Comparison of ENCODE assay signal across 16 mouse cellular contexts in genomic region chr16:37940291-37940690, GRCm38 (mm10). TPM values are rescaled to one million over a fixed set of nuclear protein-coding genes. Genes with fewer than 3 reads are reported as not detected.
DNase-seq lines count a peak whose midpoint lies in the region; ATAC-seq and TF ChIP-seq lines count a peak whose summit lies in the region.
"Had no signal": no experiment of that assay in that cellular context is flagged by ENCODE, and none has a peak within 500 bp of the region (broad histone marks: within the 10 kb centered on the region; RNA-seq: fewer than 3 reads in every experiment).

No protein-coding gene starts in this region.

- H3K9ac ChIP-seq in kidney, embryonic 14.5 days (ENCODE audit: low read depth, low read length): no peak overlapping the region
- no peak overlapping the region for H3K9ac ChIP-seq in limb, embryonic 14.5 days (ENCODE audit: low read depth, low read length, severe bottlenecking)
- H3K9ac ChIP-seq in heart, embryonic 11.5 days (ENCODE audit: low read depth, low read length): no peak overlapping the region
- H3K9ac ChIP-seq: liver, embryonic 13.5 days; neural tube, embryonic 15.5 days had no signal

- H3K36me3 ChIP-seq in kidney, embryonic 14.5 days (ENCODE audit: control insufficient read depth, insufficient read depth, low read length): no peaks in the 10 kb centered on the region
- H3K36me3 ChIP-seq in limb, embryonic 14.5 days (ENCODE audit: control insufficient read depth, insufficient read depth, low read length): no peaks in the 10 kb centered on the region
- H3K36me3 ChIP-seq in heart, embryonic 11.5 days (ENCODE audit: control insufficient read depth, insufficient read depth, low read length): no peaks in the 10 kb centered on the region
- H3K36me3 ChIP-seq: heart, embryonic 10.5 days; liver, embryonic 13.5 days; neural tube, embryonic 15.5 days had no signal

- H3K27ac ChIP-seq in kidney, embryonic 14.5 days (ENCODE audit: low read depth, low read length): no peak overlapping the region
- no peak overlapping the region for H3K27ac ChIP-seq in limb, embryonic 14.5 days (replicated peaks; ENCODE audit: low read depth, low read length)
- H3K27ac ChIP-seq in heart, embryonic 11.5 days (ENCODE audit: low read depth, low read length): no peak overlapping the region
- H3K27ac ChIP-seq: heart, embryonic 10.5 days; liver, embryonic 13.5 days; neural tube, embryonic 15.5 days had no signal

- no peak overlapping the region for H3K4me2 ChIP-seq in kidney, embryonic 14.5 days (replicated peaks; ENCODE audit: low read depth, low read length)
- no peak overlapping the region for H3K4me2 ChIP-seq in limb, embryonic 14.5 days (replicated peaks; ENCODE audit: low read depth, low read length, severe bottlenecking)
- no peak overlapping the region for H3K4me2 ChIP-seq in heart, embryonic 11.5 days
- H3K4me2 ChIP-seq: liver, embryonic 13.5 days; neural tube, embryonic 15.5 days had no signal

- no peak for TF ChIP-seq POLR2A in limb, embryonic 14.5 days (IDR thresholded peaks at IDR 0.05; ENCODE audit: borderline replicate concordance, extremely low read depth, insufficient read depth, insufficient read length)

- no peak for DNase-seq in kidney, postnatal 36 days
- DNase-seq in urinary bladder, adult 18-20 months (ENCODE audit: low spot score in 2 of 2): peak; percentile 42 to 66
- no peak for DNase-seq in urinary bladder, postnatal 10 days (ENCODE audit: low spot score)
- no peak for DNase-seq in limb, embryonic 14.5 days (ENCODE audit: low spot score)
- DNase-seq in urinary bladder, postnatal 36 days (ENCODE audit: low spot score in 2 of 2): peak; percentile 48 to 54
- DNase-seq: cerebellum, adult 2 months; gastrocnemius, postnatal 25 days; heart, postnatal 4 days; liver, embryonic 13.5 days had no signal

- H3K27me3 ChIP-seq in kidney, embryonic 14.5 days (ENCODE audit: control insufficient read depth, insufficient read depth, low read length): no peaks in the 10 kb centered on the region
- no peaks in the 10 kb centered on the region for H3K27me3 ChIP-seq in limb, embryonic 14.5 days (ENCODE audit: control insufficient read depth, insufficient read depth, low read length)
- H3K27me3 ChIP-seq in heart, embryonic 11.5 days (ENCODE audit: control insufficient read depth, insufficient read depth, low read length): no peaks in the 10 kb centered on the region
- H3K27me3 ChIP-seq: liver, embryonic 13.5 days; neural tube, embryonic 15.5 days had no signal

- ATAC-seq in kidney, embryonic 14.5 days (ENCODE audit: low FRiP score, low TSS enrichment): 0 out of 2 replicates have a peak, but pooled peaks have one; percentile 30
- peak; percentile 42; the same call in 1 of the 2 replicates for ATAC-seq in limb, embryonic 14.5 days (ENCODE audit: low FRiP score, low read depth)
- no peak for ATAC-seq in heart, embryonic 11.5 days (replicated peaks; ENCODE audit: insufficient number of reproducible peaks, low FRiP score, low TSS enrichment)
- no peak for ATAC-seq in cerebellum, adult (ENCODE audit: insufficient number of reproducible peaks, low FRiP score, low TSS enrichment)
- ATAC-seq: forebrain, embryonic 16.5 days had no signal

- no peak overlapping the region for H3K4me3 ChIP-seq in kidney, embryonic 14.5 days (ENCODE audit: low read length)
- no peak overlapping the region for H3K4me3 ChIP-seq in limb, embryonic 14.5 days (replicated peaks; ENCODE audit: low read length)
- no peak overlapping the region for H3K4me3 ChIP-seq in heart, embryonic 11.5 days (ENCODE audit: low read depth, low read length)
- H3K4me3 ChIP-seq: erythroblast, embryonic 14.5 days; heart, embryonic 10.5 days; liver, embryonic 13.5 days; neural tube, embryonic 15.5 days had no signal

- 0 out of 2 replicates have a peak, but pooled peaks cover 4% of the 10 kb centered on the region for H3K4me1 ChIP-seq in kidney, embryonic 14.5 days (ENCODE audit: control insufficient read depth, insufficient read depth, low read length)
- H3K4me1 ChIP-seq in limb, embryonic 14.5 days (ENCODE audit: control insufficient read depth, insufficient read depth, low read length): peaks cover 4% of the 10 kb centered on the region
- no peaks in the 10 kb centered on the region for H3K4me1 ChIP-seq in heart, embryonic 11.5 days (ENCODE audit: control insufficient read depth, insufficient read depth, low read length)
- H3K4me1 ChIP-seq: liver, embryonic 13.5 days had no signal

- H3K9me3 ChIP-seq in kidney, embryonic 14.5 days (ENCODE audit: control insufficient read depth, low read length): no peaks in the 10 kb centered on the region
- H3K9me3 ChIP-seq in limb, embryonic 14.5 days (ENCODE audit: control insufficient read depth, low read length): no peaks in the 10 kb centered on the region
- H3K9me3 ChIP-seq in heart, embryonic 11.5 days (replicated peaks; ENCODE audit: control insufficient read depth, low read length): no peaks in the 10 kb centered on the region
- H3K9me3 ChIP-seq: heart, embryonic 10.5 days; liver, embryonic 13.5 days; neural tube, embryonic 15.5 days had no signal

- WGBS in kidney, embryonic 14.5 days: 78% methylated on average over 10 of the region's 10 CpGs
- WGBS in limb, embryonic 14.5 days: 74% methylated on average over 10 of the region's 10 CpGs
- 78% methylated on average over 10 of the region's 10 CpGs for WGBS in heart, embryonic 11.5 days (ENCODE audit: insufficient replicate concordance)

RNA-seq across cellular contexts. Expression of gene Gpr156, which starts 24.0 kb away (rescaled TPM):
- polyA plus RNA-seq in kidney, embryonic 14.5 days (2014; fragmentation: Nextera tagmentation; extraction: Ambion mirVana): 0.57 and 1.1 TPM in 2 replicates
- polyA plus RNA-seq in limb, embryonic 14.5 days (2012; rRNA removed): 0.77 and 0.78 TPM in 2 replicates
- 0.59 and 0.88 TPM in 2 replicates for polyA plus RNA-seq in limb, embryonic 14.5 days (2014; fragmentation: Nextera tagmentation; extraction: Ambion mirVana)
- polyA plus RNA-seq in heart, embryonic 11.5 days (2014; fragmentation: Nextera tagmentation; extraction: Ambion mirVana): 0.66 and 0.87 TPM in 2 replicates
- polyA plus RNA-seq: erythroblast, embryonic 14.5 days had no signal

Comparison
In these comparisons a context has a peak if more than half of its experiments do, and no peak if none do; other contexts are left out.
1. DNase-seq: peak in urinary bladder, adult 18-20 months (2 of 2) and urinary bladder, postnatal 36 days (2 of 2); none in kidney, postnatal 36 days (0 of 2), urinary bladder, postnatal 10 days (single experiment) and limb, embryonic 14.5 days (single experiment).
2. ATAC-seq: peak in kidney, embryonic 14.5 days (single experiment) and limb, embryonic 14.5 days (single experiment); none in heart, embryonic 11.5 days (single experiment) and cerebellum, adult (single experiment).